Mouse (Mus musculus) erythroblast, embryonic 14.5 days (primary cell): ENCODE data around the gene Bcr.

ENCODE experiments used
- GATA1 ChIP-seq: IDR thresholded peaks from 2 replicates; pipeline ENCODE4 v1.6.1; 2012; ENCODE audit warnings: low read length, inconsistent platforms, mixed read lengths
- TAL1 ChIP-seq: IDR thresholded peaks from 3 replicates; pipeline ENCODE4 v1.6.1; 2012; ENCODE audit warnings: low read length, inconsistent platforms, mixed read lengths

DNA sequence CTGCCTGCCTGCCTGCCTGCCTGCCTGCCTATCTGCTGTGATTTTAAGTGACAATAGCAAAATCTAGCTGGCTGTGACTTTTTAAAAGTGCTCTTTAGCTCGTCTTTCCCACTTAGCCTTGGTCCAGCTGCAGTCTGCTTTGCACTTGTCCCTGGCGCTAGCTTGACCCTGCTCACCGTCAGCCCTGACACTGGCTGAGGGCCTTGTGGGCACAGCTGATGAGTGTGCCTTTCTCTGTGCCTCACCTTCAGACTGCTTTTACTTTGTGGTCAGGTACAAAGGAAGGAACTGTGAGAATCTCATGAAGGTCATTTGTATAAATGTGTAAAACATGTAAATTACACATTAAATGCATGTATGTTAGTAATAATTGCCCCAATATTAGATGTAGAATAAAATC lies 163.8 kb downstream of the Bcr start:
- no peak for TF ChIP-seq GATA1
- TF ChIP-seq TAL1: no peak
